Mouse (Mus musculus): Measurements from ENCODE around the gene Foxk1.

GRCm38 (mm10) chr5:142435736-142436135 is 34.4 kb downstream of the Foxk1 start:
- TF ChIP-seq CTCF (IDR thresholded peaks at IDR 0.05 in 2 of 3, conservative IDR thresholded peaks at IDR 0.05 in 1 of 3; ENCODE audit: control insufficient read depth in 1 of 3, insufficient read depth in 1 of 3, low read depth in 2 of 3, low read length in 3 of 3, poor library complexity in 1 of 3, severe bottlenecking in 1 of 3) = no peak
- no peak for TF ChIP-seq POLR2A (IDR thresholded peaks at IDR 0.05; ENCODE audit: control insufficient read depth in 1 of 2, insufficient read depth in 1 of 2, low read depth in 1 of 2, low read length in 2 of 2, poor library complexity in 1 of 2)
- no peak for TF ChIP-seq BHLHE40 (IDR thresholded peaks at IDR 0.05; ENCODE audit: borderline replicate concordance, low read depth, low read length)

Measured in MEL (cell line).